Mouse (Mus musculus): ENCODE measurements around the gene Nav1. TPM values are rescaled to one million over a fixed set of nuclear protein-coding genes. Genes with fewer than 3 reads are reported as not detected.

The Nav1 gene
- polyA plus RNA-seq, 1 experiment from 2014 or later, result 1.1 TPM

- no peak overlapping the region for H3K27ac ChIP-seq
Measured at GRCm38 (mm10) chr1:135474861-135475570, 132.1 kb downstream of the Nav1 start.

DNA sequence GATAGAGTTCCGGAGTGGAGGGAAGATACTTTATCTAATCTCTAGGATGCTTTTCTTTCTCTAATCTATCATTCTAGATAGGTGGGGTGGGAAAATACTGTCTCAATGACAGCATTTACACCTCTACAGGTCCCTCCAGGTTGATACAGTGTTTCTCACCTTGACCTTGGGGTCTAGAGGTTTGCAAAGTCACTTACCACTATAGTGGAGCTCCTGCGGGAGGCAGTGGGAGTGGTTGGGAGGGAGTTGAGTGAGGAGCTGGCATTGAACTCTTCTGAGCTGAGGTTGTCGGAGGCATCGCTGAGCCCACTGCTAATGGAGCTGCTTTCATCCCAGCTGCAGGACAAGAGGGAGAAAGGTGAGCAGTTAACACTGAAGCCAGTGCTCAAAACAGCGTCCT is 134.6 kb downstream of the Nav1 start:
- no peak overlapping the region for H3K27ac ChIP-seq
- ATAC-seq (ENCODE audit: low read depth) (no peak), DNase-seq (no peak)
- no peak overlapping the region for H3K4me3 ChIP-seq (replicated peaks)
- no peaks in the 10 kb centered on the region for H3K4me1 ChIP-seq (replicated peaks)
- no peaks in the 10 kb centered on the region for H3K27me3 ChIP-seq
- no peak overlapping the region for H3K9ac ChIP-seq
- H3K4me2 ChIP-seq, result no peak overlapping the region
- peaks cover 5% of the 10 kb centered on the region; the same call in 1 of the 2 replicates for H3K36me3 ChIP-seq
- H3K9me3 ChIP-seq (replicated peaks), result no peaks in the 10 kb centered on the region
- 68% methylated on average over 5 of the region's 5 CpGs for WGBS (ENCODE audit: insufficient replicate concordance)

More at GRCm38 (mm10) chr1:135474861-135475570, 132.1 kb downstream of the Nav1 start:
- ATAC-seq (ENCODE audit: low read depth) (no peak), DNase-seq (no peak)
- Histone ChIP-seq H3K36me3 (no peaks in the 10 kb centered on the region), H3K4me1 (replicated peaks) (no peaks in the 10 kb centered on the region), H3K4me3 (replicated peaks) (no peak overlapping the region), H3K4me2 (no peak overlapping the region), H3K27me3 (no peaks in the 10 kb centered on the region), H3K9ac (no peak overlapping the region), H3K9me3 (replicated peaks) (no peaks in the 10 kb centered on the region)
- 69% methylated on average over 15 of the region's 15 CpGs for WGBS (ENCODE audit: insufficient replicate concordance)

DNA sequence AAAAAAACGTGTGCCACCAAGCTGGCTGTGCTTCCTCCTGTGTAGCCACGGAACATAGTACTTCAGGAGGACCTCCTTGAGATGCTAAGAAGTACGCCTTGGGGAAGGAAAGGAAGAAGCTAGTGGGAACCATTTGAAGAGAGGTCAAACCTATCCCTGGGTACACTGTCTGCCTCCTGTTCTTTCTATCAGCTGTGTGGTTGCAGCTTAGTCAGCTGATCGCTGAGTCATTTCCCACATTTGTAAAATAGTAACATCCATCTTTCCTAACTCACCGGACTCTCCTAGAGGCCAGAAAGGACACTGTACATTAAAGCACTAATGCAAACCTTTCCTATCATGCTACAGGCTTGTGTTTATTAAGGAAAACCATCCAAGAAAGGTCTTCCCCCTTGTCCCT is 135.4 kb downstream of the Nav1 start:
- ATAC-seq (ENCODE audit: low read depth), result no peak
- Histone ChIP-seq H3K4me1 (replicated peaks) (peaks cover 6% of the 10 kb centered on the region), H3K9me3 (replicated peaks) (no peaks in the 10 kb centered on the region), H3K27ac (no peak overlapping the region), H3K9ac (no peak overlapping the region), H3K4me3 (replicated peaks) (no peak overlapping the region), H3K36me3 (peaks cover 5% of the 10 kb centered on the region; the same call in 1 of the 2 replicates), H3K4me2 (no peak overlapping the region), H3K27me3 (no peaks in the 10 kb centered on the region)
- no peak for DNase-seq
- 53% methylated on average over 5 of the region's 5 CpGs for WGBS (ENCODE audit: insufficient replicate concordance)

GRCm38 (mm10) chr1:135470546-135470945 is 136.5 kb downstream of the Nav1 start:
- H3K9ac ChIP-seq, result no peak overlapping the region
- H3K27me3 ChIP-seq, result no peaks in the 10 kb centered on the region
- H3K4me1 ChIP-seq (replicated peaks), result peaks cover 7% of the 10 kb centered on the region
- ATAC-seq (ENCODE audit: low read depth) (no peak), DNase-seq (no peak)
- H3K9me3 ChIP-seq (replicated peaks), result no peaks in the 10 kb centered on the region
- WGBS (ENCODE audit: insufficient replicate concordance), result 76% methylated on average over 13 of the region's 13 CpGs
- no peak overlapping the region for H3K4me3 ChIP-seq (replicated peaks)
- peaks cover 5% of the 10 kb centered on the region; the same call in 1 of the 2 replicates for H3K36me3 ChIP-seq
- H3K27ac ChIP-seq, result no peak overlapping the region
- no peak overlapping the region for H3K4me2 ChIP-seq

DNA sequence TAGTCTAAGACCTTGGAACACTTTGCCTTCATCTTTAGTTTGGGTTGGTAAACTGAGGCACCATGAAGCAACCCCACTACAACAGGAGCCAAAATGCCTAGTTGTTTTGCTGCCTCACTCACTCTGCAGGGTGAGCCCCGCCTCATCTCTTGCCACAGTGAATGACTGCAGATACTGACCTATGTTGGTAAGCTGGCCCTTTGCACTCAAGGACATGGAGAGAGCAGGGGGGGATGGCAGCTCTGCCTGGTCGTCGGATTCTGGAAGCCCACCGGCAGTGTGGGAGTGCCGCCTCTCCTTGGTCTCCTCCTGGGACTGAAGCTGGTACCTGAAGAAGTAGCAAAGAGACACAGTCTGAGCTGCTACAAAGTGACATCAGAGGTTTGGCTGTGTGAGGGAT is 139.6 kb downstream of the Nav1 start:
- H3K4me3 ChIP-seq (replicated peaks), result no peak overlapping the region
- H3K4me1 ChIP-seq (replicated peaks), result peaks cover 7% of the 10 kb centered on the region
- H3K27me3 ChIP-seq, result no peaks in the 10 kb centered on the region
- no peak overlapping the region for H3K9ac ChIP-seq
- H3K4me2 ChIP-seq, result no peak overlapping the region
- 82% methylated on average over 5 of the region's 5 CpGs for WGBS (ENCODE audit: insufficient replicate concordance)
- ATAC-seq (ENCODE audit: low read depth) (no peak), DNase-seq (no peak)
- H3K27ac ChIP-seq, result no peak overlapping the region
- peaks cover 5% of the 10 kb centered on the region; the same call in 1 of the 2 replicates for H3K36me3 ChIP-seq
- no peaks in the 10 kb centered on the region for H3K9me3 ChIP-seq (replicated peaks)

DNA sequence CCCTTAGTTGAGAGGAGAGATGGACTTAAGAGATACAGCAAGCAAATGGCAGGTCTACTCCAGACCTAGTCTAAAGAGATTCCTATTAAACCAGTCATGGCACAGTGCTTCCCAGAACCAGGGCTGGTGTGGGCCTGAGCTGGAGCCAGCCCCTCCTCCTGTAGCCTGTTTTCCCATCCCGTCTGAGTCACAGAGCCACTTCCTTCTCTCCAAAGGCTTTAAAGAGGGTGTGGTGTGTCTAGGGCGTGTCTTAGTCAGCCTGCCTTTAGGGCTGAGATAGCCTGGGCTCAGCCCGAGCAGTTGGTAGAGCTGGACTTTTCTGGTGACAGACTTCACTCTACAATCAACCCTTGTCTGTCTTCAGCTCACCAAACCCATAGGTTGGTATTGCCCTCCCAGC is 140.2 kb downstream of the Nav1 start:
- Histone ChIP-seq H3K4me1 (replicated peaks) (peaks cover 7% of the 10 kb centered on the region), H3K4me3 (replicated peaks) (no peak overlapping the region), H3K27me3 (no peaks in the 10 kb centered on the region), H3K4me2 (no peak overlapping the region), H3K36me3 (peaks cover 5% of the 10 kb centered on the region; the same call in 1 of the 2 replicates), H3K27ac (no peak overlapping the region), H3K9ac (no peak overlapping the region), H3K9me3 (replicated peaks) (no peaks in the 10 kb centered on the region)
- peak; percentile 52 for DNase-seq
- no peak for ATAC-seq (ENCODE audit: low read depth)
- WGBS (ENCODE audit: insufficient replicate concordance), result 13% methylated on average over 3 of the region's 3 CpGs

GRCm38 (mm10) chr1:135465734-135466133 is 141.4 kb downstream of the Nav1 start:
- H3K4me1 ChIP-seq (replicated peaks), result peaks cover 7% of the 10 kb centered on the region
- WGBS (ENCODE audit: insufficient replicate concordance), result 83% methylated on average over 19 of the region's 19 CpGs
- H3K36me3 ChIP-seq, result peaks cover 5% of the 10 kb centered on the region; the same call in 1 of the 2 replicates
- no peaks in the 10 kb centered on the region for H3K27me3 ChIP-seq
- no peak overlapping the region for H3K9ac ChIP-seq
- H3K9me3 ChIP-seq (replicated peaks), result no peaks in the 10 kb centered on the region
- H3K4me3 ChIP-seq (replicated peaks), result no peak overlapping the region
- DNase-seq (no peak), ATAC-seq (ENCODE audit: low read depth) (no peak)
- no peak overlapping the region for H3K4me2 ChIP-seq
- H3K27ac ChIP-seq, result no peak overlapping the region

- 80% methylated on average over 8 of the region's 8 CpGs for WGBS (ENCODE audit: insufficient replicate concordance)
- Histone ChIP-seq H3K4me3 (replicated peaks) (no peak overlapping the region), H3K9ac (no peak overlapping the region), H3K27me3 (no peaks in the 10 kb centered on the region), H3K4me2 (no peak overlapping the region), H3K9me3 (replicated peaks) (no peaks in the 10 kb centered on the region), H3K36me3 (peaks cover 4% of the 10 kb centered on the region; the same call in 1 of the 2 replicates), H3K27ac (no peak overlapping the region; the same call in 1 of the 2 replicates), H3K4me1 (replicated peaks) (peaks cover 7% of the 10 kb centered on the region)
- DNase-seq (no peak), ATAC-seq (ENCODE audit: low read depth) (no peak)
Measured at GRCm38 (mm10) chr1:135462736-135463135, 144.4 kb downstream of the Nav1 start.

DNA sequence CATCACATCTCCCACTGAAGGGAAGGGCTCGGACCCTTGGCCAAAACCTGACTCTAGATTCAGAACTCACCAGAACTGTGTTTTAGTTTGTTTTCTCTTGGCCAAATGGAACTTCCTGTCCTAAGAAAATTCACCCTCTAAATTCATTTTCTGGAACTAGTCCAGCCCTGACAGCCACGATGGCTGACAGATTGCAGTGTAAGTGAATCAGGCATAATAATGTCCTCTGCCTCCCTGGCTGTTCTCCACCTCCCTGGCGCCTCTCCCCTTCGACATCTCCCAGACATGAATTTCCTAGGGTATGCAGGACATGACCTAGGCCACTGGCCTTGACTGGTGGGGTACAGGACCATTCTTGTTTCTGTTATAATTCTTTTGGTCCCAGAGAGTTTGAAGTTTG is 144.8 kb downstream of the Nav1 start:
- Histone ChIP-seq H3K27ac (no peak overlapping the region; the same call in 1 of the 2 replicates), H3K9ac (no peak overlapping the region), H3K4me1 (replicated peaks) (peaks cover 7% of the 10 kb centered on the region), H3K9me3 (replicated peaks) (no peaks in the 10 kb centered on the region), H3K4me2 (no peak overlapping the region), H3K4me3 (replicated peaks) (no peak overlapping the region), H3K27me3 (no peaks in the 10 kb centered on the region), H3K36me3 (peaks cover 4% of the 10 kb centered on the region; the same call in 1 of the 2 replicates)
- WGBS (ENCODE audit: insufficient replicate concordance), result 62% methylated on average over 4 of the region's 4 CpGs
- DNase-seq (no peak), ATAC-seq (ENCODE audit: low read depth) (no peak)

DNA sequence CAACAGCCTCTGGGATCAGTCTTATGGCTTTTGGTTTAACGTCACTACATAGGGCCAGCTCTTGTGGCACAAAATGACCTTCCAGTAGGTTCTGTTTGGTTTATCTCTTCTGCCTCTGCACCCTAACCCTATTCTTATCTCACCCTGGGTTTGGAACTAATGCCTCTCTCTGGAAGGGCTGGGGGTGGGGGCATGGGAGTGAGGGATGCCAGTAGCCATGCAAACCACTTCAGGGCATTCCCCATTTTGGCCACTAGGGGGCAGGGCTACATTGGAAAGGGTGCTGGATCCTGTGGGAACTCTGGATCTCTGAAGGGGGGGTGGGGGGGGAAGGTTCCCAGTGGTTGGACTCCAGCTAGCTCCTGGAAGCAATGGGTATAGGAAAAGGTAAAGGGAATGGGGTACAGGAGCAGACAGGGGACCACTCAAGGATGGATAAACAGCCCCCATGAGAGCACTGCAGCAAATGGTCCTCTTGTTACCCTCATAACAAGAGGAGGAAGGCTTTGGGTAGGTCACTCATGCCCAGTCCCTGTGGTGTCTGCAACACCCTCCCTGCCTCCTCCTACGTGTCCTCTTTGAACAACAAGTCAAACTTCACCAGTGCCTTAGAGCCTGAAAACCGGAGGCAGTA is 145.9 kb downstream of the Nav1 start:
- H3K36me3 ChIP-seq, result peaks cover 4% of the 10 kb centered on the region; the same call in 1 of the 2 replicates
- 71% methylated on average over 3 of the region's 3 CpGs for WGBS (ENCODE audit: insufficient replicate concordance)
- no peak overlapping the region for H3K27ac ChIP-seq
- no peak overlapping the region for H3K4me3 ChIP-seq (replicated peaks)
- H3K4me1 ChIP-seq (replicated peaks), result no peaks in the 10 kb centered on the region
- ATAC-seq (ENCODE audit: low read depth), result no peak
- no peaks in the 10 kb centered on the region for H3K27me3 ChIP-seq
- H3K9ac ChIP-seq, result no peak overlapping the region
- H3K4me2 ChIP-seq, result no peak overlapping the region
- H3K9me3 ChIP-seq (replicated peaks), result no peaks in the 10 kb centered on the region
- DNase-seq, result peak; percentile 15

GRCm38 (mm10) chr1:135460521-135460920 is 146.6 kb downstream of the Nav1 start:
- Histone ChIP-seq H3K27ac (no peak overlapping the region), H3K4me2 (no peak overlapping the region), H3K27me3 (no peaks in the 10 kb centered on the region), H3K9me3 (replicated peaks) (no peaks in the 10 kb centered on the region), H3K36me3 (peaks cover 4% of the 10 kb centered on the region), H3K4me3 (replicated peaks) (no peak overlapping the region), H3K9ac (no peak overlapping the region), H3K4me1 (replicated peaks) (no peaks in the 10 kb centered on the region)
- 72% methylated on average over 16 of the region's 16 CpGs for WGBS (ENCODE audit: insufficient replicate concordance)
- ATAC-seq (ENCODE audit: low read depth) (no peak), DNase-seq (no peak)

Data from liver, embryonic 13.5 days (tissue).